Mouse (Mus musculus) retina, postnatal 7 days (tissue): ENCODE data around the gene Slfn2.

ENCODE experiments used
- DNase-seq: peaks from one replicate; pipeline ENCODE4 v3.0.0-alpha.2; 2012; ENCODE audit warnings: low read depth, low spot score

The Slfn2 gene

GRCm38 (mm10) chr11:83070321-83070970, 5.5 kb downstream of the Slfn2 start:
- no peak for DNase-seq

- no peak for DNase-seq
Measured at GRCm38 (mm10) chr11:83077714-83078422, 13.0 kb downstream of the Slfn2 start.

- DNase-seq = no peak
Measured at GRCm38 (mm10) chr11:83078423-83079140, 13.7 kb downstream of the Slfn2 start.

- DNase-seq = no peak
Measured at GRCm38 (mm10) chr11:83079487-83080199, 14.7 kb downstream of the Slfn2 start.

- DNase-seq = no peak
Measured at GRCm38 (mm10) chr11:83082741-83083473, 18.0 kb downstream of the Slfn2 start.

GRCm38 (mm10) chr11:83084161-83084560, 19.2 kb downstream of the Slfn2 start:
- DNase-seq = no peak

GRCm38 (mm10) chr11:83084761-83085160, 19.8 kb downstream of the Slfn2 start:
- no peak for DNase-seq

GRCm38 (mm10) chr11:83115138-83115537, 50.2 kb downstream of the Slfn2 start:
- DNase-seq = no peak

- no peak for DNase-seq
Measured at GRCm38 (mm10) chr11:83116597-83117227, 51.8 kb downstream of the Slfn2 start, which contains the start of gene Slfn1. Slfn1 (plus strand) TSS chr11:83116849.

- no peak for DNase-seq
Measured at GRCm38 (mm10) chr11:83118056-83118455, 53.1 kb downstream of the Slfn2 start.
